ENCODE assay signal across 8 mouse cellular contexts in genomic region chr7:67371351-67371890, GRCm38 (mm10). TPM values are rescaled to one million over a fixed set of nuclear protein-coding genes. Genes with fewer than 3 reads are reported as not detected.
A peak's percentile ranks its signal among the peaks of the same experiment; 100 is the strongest.
DNase-seq lines count a peak whose midpoint lies in the region; ATAC-seq and TF ChIP-seq lines count a peak whose summit lies in the region.

No protein-coding gene starts in this region.

- peak overlapping the region; percentile 100 for H3K9ac ChIP-seq in hindbrain, embryonic 15.5 days
- peak overlapping the region; percentile 96 for H3K9ac ChIP-seq in midbrain, embryonic 16.5 days (ENCODE audit: low read depth, low read length)

- TF ChIP-seq CTCF in left cerebral cortex, adult 2 months (IDR thresholded peaks at IDR 0.05) = no peak
- no peak for TF ChIP-seq CTCF in brain, embryonic 14.5 days (IDR thresholded peaks at IDR 0.05; ENCODE audit: borderline replicate concordance, extremely low read depth, insufficient read depth, insufficient read length)

- no peak for DNase-seq in left cerebral cortex, adult 2 months (ENCODE audit: extremely low spot score in 1 of 2, low spot score in 2 of 2)
- no peak for DNase-seq in left cerebral cortex, postnatal 36 days (ENCODE audit: low spot score in 2 of 2)
- DNase-seq in brain, embryonic 14.5 days (ENCODE audit: low read depth) = peak; percentile 30
- no peak for DNase-seq in left cerebral cortex, postnatal 14 days (ENCODE audit: low spot score in 2 of 2)
- DNase-seq in urinary bladder, postnatal 36 days (ENCODE audit: low spot score in 2 of 2) = no peak

- ATAC-seq in hindbrain, embryonic 15.5 days (ENCODE audit: low FRiP score, low read depth) = no peak
- ATAC-seq in midbrain, embryonic 16.5 days = no peak
- no peak for ATAC-seq in monocyte, adult 5-6 weeks (replicated peaks; ENCODE audit: insufficient number of reproducible peaks, low FRiP score, low TSS enrichment, poor library complexity, severe bottlenecking)

- H3K27ac ChIP-seq in left cerebral cortex, adult 2 months = peak overlapping the region; percentile 90
- peak overlapping the region; percentile 100 for H3K27ac ChIP-seq in hindbrain, embryonic 15.5 days (replicated peaks)
- no peak overlapping the region for H3K27ac ChIP-seq in midbrain, embryonic 16.5 days (ENCODE audit: low read length)

- no peaks in the 10 kb centered on the region for H3K9me3 ChIP-seq in hindbrain, embryonic 15.5 days
- no peaks in the 10 kb centered on the region for H3K9me3 ChIP-seq in midbrain, embryonic 16.5 days (replicated peaks; ENCODE audit: control insufficient read depth, low read length, poor library complexity, severe bottlenecking)

- WGBS in hindbrain, embryonic 15.5 days = 13% methylated on average over 10 of the region's 10 CpGs
- WGBS in midbrain, embryonic 16.5 days = 13% methylated on average over 10 of the region's 10 CpGs

- no peak for TF ChIP-seq POLR2A in brain, embryonic 14.5 days (IDR thresholded peaks at IDR 0.05; ENCODE audit: borderline replicate concordance, extremely low read depth, insufficient read depth, insufficient read length, poor library complexity, severe bottlenecking)

- H3K36me3 ChIP-seq in hindbrain, embryonic 15.5 days = no peaks in the 10 kb centered on the region
- no peaks in the 10 kb centered on the region for H3K36me3 ChIP-seq in midbrain, embryonic 16.5 days (ENCODE audit: control insufficient read depth, insufficient read depth, low read length)

- peaks cover 22% of the 10 kb centered on the region for H3K4me1 ChIP-seq in hindbrain, embryonic 15.5 days (replicated peaks)
- H3K4me1 ChIP-seq in midbrain, embryonic 16.5 days (ENCODE audit: control insufficient read depth, insufficient read depth, low read length) = peaks cover 15% of the 10 kb centered on the region

- no peaks in the 10 kb centered on the region for H3K27me3 ChIP-seq in hindbrain, embryonic 15.5 days
- no peaks in the 10 kb centered on the region for H3K27me3 ChIP-seq in midbrain, embryonic 16.5 days (ENCODE audit: control insufficient read depth, insufficient read depth, low read depth, low read length)

- peak overlapping the region; percentile 76 for H3K4me3 ChIP-seq in left cerebral cortex, adult 2 months
- H3K4me3 ChIP-seq in hindbrain, embryonic 15.5 days = peak overlapping the region; percentile 96
- peak overlapping the region; percentile 66 for H3K4me3 ChIP-seq in midbrain, embryonic 16.5 days (ENCODE audit: low read depth, low read length)

- intact Hi-C loops in left cerebral cortex, adult 2 months (cut with DNase I) = loop anchor here (5.0 kb wide), 6 partner anchors 71 to 256 kb away; no protein-coding TSS in a partner anchor
- intact Hi-C loops in left cerebral cortex, postnatal 36 days (cut with DNase I) = loop anchor here (5.0 kb wide), 4 partner anchors 71 to 176 kb away; no protein-coding TSS in a partner anchor
- intact Hi-C loops in left cerebral cortex, postnatal 14 days (cut with DNase I) = loop anchor here (5.0 to 10.0 kb wide), 5 partner anchors 71 to 261 kb away; no protein-coding TSS in a partner anchor

- peak overlapping the region; percentile 96 for H3K4me2 ChIP-seq in hindbrain, embryonic 15.5 days
- H3K4me2 ChIP-seq in midbrain, embryonic 16.5 days (ENCODE audit: low read length) = peak overlapping the region; percentile 89

RNA-seq across cellular contexts. Expression of gene Mef2a, which starts 1.2 kb away (rescaled TPM):
- 100 to 1,000 TPM; 107 to 109 TPM for total RNA-seq in left cerebral cortex, adult 2 months (2021)
- 100 to 1,000 TPM; 101 to 114 TPM for total RNA-seq in left cerebral cortex, postnatal 36 days (2021)
- 34.7 and 41.6 TPM in 2 replicates for polyA plus RNA-seq in brain, embryonic 14.5 days (2012; rRNA removed)
- polyA plus RNA-seq in hindbrain, embryonic 15.5 days (2015; fragmentation: Nextera tagmentation; extraction: Ambion mirVana) = 35.0 and 38.9 TPM in 2 replicates
- 43.2 and 43.7 TPM in 2 replicates for polyA plus RNA-seq in midbrain, embryonic 16.5 days (2015; fragmentation: Nextera tagmentation; extraction: Ambion mirVana)
- total RNA-seq in left cerebral cortex, postnatal 14 days (2021) = 100 to 1,000 TPM; 122 to 123 TPM
- 226 to 314 TPM (median 237 TPM) in 3 replicates for total RNA-seq in monocyte, adult 5-6 weeks (2017)
